Mouse (Mus musculus): Measurements from ENCODE around the gene Ttll3.

Ttll3 gene

DNA sequence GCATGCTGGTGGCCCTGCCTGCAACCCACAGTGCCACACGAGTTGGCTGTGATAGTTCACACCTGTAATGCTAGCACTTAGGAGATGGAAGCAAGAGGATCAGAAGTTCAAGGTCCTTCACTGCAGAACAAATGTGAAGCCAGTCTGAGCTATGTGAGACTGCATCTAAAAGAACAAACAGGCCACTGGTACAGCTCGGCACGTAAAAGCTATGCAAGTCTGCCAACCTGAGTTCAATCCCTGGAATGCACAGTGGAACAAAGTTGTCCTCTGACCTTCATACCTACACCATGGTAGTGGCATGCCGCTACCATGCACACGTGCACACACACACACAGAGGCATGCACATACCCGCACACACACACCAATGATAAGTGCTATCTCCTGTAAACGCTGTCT is 35.1 kb downstream of the Ttll3 start:
- no peak for DNase-seq (ENCODE audit: low spot score)

DNA sequence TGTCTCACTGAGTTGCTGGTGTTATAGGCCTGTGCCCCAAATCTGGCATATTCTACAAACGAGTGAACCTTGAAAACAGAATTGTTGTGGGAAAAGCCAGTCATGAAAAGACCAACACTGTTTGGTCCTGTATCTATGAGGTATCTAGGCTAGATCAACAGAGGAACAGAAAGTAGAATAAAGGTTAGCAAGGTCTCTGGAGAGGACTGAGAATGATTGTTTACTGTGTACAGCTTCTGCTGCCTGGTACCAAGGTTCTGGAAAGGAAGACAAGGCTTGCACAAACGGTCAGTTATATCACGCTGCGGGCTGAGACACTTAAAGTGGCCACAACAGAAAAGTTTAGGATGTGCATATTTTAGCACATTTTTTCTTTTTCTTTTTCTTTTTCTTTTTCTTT is 37.6 kb downstream of the Ttll3 start:
- no peak for DNase-seq (ENCODE audit: low spot score)

DNA sequence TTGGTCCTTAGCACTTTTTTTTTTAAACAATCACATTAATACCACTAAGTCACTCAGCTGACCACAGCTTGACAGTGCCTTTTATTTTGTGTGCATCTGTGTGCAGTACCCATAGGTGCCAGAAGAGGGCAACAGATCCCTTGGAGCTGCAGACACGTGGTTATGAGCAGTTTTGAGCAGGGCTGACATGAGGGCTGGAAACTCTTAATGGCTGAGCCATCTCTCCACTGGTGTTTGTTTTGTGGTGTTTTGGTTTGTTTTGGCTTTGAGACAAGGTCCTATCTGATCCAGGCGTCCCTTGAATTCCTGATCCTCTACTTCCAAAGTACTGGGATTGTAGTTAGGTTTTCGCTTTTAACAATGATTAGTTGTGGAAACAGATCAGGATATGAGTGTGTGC is 38.3 kb downstream of the Ttll3 start:
- DNase-seq (ENCODE audit: low spot score): no peak

DNA sequence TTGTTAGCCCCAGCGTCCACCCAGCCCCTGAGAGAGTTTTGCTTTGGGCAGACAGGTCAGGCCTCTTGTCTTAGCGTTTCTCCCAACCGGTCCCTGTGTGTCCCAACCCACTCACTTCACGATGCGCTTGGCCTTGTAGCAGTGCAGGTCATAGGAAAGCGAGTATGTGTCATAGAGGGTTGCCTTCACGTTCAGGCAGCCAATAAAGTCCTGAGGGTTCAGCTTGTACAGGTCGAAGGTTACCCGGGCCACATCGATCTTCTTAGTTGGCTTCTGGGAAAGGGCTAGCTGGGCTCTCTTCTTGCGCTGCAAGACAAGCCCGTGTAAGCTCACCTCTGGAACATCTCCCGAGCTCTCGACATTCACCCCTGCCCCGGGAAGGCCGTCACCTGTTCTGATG is 38.9 kb downstream of the Ttll3 start:
- no peak for DNase-seq (ENCODE audit: low spot score)

GRCm38 (mm10) chr6:113429965-113430364 is 40.9 kb downstream of the Ttll3 start:
- DNase-seq (ENCODE audit: low spot score): no peak

DNA sequence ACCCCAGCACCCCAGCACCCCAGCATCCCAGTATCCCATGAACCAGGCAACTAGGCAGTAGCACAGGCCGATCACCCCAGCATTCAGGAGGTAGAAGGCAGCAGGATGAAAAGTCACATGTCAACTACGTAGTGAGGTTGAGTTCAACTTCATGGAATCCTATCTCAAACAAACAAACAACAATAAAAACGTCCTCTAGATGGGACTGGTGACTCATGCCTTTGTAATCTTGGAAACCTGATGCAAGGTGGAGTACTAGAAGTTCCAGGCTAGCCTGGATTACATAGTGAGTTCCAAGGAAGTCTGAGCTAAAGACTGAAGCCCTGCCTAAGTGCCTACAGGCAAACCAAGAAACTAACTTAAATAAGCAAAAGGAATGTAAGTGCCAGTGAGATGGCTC is 41.8 kb downstream of the Ttll3 start:
- DNase-seq (ENCODE audit: low spot score): no peak

- DNase-seq (ENCODE audit: low spot score): no peak
These were observed 42.7 kb downstream of the Ttll3 start for GRCm38 (mm10) chr6:113431801-113432200.

GRCm38 (mm10) chr6:113433661-113434060 is 44.6 kb downstream of the Ttll3 start:
- DNase-seq (ENCODE audit: low spot score): no peak

DNA sequence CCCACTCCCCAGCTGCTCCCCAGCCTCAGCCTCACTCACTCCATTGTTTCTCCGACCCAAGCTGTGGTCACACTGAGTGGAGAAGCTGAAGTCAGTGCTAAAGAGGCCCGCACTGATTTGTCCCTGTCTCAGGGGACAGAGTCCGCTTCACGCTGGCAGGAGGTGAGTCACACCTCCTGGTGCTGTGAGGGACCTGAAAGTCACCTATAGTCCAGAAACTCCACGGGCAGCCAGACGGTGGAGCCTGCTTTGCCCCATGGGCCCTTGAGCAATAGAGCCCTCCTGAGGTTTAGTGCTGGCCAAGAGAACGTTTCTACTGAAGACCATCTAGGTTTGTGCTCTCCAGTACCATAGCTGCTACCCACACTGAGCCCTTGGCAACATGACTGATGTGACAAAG is 45.6 kb downstream of the Ttll3 start:
- DNase-seq (ENCODE audit: low spot score): no peak

DNA sequence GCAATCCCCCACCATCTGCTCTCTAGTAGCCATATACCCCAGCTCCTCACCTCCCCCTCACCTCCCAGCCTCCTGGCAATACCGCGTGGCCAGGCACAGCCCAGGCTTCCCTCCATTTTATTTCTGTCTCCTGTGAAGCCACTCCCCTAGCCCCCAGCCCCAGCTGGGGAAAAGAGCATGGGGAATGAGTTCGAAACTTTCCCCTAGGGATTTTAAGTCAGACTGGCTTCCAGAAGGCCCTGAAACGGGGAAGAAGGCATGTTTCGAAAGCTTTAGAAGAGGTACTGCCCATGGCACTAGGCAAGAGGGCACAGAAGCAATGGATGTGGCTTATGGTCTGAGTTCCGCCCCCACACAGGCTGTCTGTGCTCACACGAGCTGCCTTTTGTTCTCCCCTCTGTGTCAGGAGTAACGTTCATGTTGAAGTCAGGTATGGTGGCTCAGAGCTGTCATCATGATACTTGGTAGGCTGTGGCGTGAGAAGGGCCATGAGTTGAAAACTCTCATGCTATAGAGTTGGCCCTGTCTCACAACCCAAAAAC is 46.7 kb downstream of the Ttll3 start, which contains the start of gene Cidec:
Cidec (minus strand) TSS at position 97 of the 542 bp plus-strand sequence.
- DNase-seq (ENCODE audit: low spot score): no peak

DNA sequence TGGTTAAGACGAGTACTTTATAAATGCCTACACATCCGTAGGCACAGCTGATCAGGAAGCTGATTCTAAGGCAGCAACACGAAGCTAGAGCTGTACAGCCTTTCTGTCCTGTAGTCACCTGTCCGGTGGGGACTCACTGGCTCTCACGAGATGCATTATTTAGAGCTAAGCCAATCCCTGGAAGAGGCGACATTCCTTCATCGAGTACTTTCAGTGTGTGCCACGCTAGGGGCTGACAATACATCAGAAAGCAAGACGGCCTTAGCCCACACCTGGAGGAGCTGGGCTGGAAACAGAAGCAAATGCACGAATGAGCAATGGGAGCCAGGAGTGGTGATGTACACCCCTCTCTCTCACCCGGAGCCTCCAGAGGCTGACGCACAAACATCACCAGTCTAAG is 48.1 kb downstream of the Ttll3 start:
- DNase-seq (ENCODE audit: low spot score): no peak

GRCm38 (mm10) chr6:113438721-113439430 is 49.8 kb downstream of the Ttll3 start:
- DNase-seq (ENCODE audit: low spot score): no peak

- DNase-seq (ENCODE audit: low spot score): no peak
These were observed 51.6 kb downstream of the Ttll3 start for GRCm38 (mm10) chr6:113440686-113441085.

DNA sequence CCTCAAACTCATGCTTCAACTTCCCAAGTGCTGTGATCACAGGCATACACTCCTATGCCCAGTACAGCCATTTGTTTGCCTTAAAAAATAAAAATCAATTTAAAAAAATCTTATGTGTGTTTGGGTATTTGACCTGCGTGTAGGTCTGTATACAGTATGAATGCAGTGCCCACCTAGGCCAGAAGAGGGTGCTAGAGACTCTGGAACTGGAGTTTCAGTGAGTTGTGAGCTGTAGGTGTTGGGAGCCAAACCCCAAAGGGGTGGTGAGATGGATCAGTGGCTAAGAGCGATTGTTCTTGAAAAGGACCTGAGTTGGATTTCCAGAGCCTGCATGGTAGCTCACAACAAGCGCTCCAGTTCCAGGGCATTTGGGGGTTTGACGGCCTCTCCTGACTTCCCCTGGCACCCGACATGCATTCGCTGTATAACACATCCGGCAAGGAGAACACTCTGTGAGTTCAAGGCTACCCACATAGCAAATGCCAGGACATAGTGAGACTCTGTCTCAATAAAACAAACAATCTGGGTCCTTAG is 52.2 kb downstream of the Ttll3 start:
- DNase-seq (ENCODE audit: low spot score): peak; percentile 66

GRCm38 (mm10) chr6:113442087-113442441 is 53.0 kb downstream of the Ttll3 start:
- no peak for DNase-seq (ENCODE audit: low spot score)

DNA sequence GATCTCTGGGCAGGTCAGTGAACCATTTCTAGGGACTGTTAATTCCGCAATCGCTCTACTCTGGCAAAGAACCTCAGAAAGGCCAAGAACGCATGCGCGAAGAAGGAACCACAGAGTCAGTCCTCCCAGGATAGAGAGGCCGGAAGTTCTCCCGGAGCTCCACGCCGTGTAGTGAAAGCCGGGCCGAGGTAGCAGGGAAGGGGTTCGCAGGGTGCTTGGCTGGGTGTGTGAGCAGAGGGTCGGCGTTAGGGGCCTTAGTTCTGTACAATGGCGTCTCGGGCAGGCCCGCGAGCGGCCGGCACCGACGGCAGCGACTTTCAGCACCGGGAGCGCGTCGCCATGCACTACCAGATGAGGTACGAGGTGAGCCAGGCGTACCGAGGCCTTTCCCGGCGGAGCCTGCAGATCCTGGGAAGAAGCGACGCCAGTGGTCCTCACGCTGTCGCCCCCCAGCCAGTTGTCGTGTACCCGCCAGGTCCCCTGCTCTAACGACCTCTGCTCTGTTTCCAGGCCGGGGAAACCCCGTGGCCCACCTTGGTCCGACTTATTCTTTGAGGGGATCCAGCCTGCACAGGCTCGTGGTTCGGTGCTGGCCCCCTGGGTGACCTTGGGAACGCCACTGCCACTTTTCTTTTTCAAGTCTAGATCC is 53.5 kb downstream of the Ttll3 start, which contains the start of gene Jagn1:
Jagn1 (plus strand) TSS at position 128 of the 649 bp plus-strand sequence.
- DNase-seq (ENCODE audit: low spot score): peak; percentile 90

GRCm38 (mm10) chr6:113443091-113443490 is 54.0 kb downstream of the Ttll3 start:
- no peak for DNase-seq (ENCODE audit: low spot score)

DNA sequence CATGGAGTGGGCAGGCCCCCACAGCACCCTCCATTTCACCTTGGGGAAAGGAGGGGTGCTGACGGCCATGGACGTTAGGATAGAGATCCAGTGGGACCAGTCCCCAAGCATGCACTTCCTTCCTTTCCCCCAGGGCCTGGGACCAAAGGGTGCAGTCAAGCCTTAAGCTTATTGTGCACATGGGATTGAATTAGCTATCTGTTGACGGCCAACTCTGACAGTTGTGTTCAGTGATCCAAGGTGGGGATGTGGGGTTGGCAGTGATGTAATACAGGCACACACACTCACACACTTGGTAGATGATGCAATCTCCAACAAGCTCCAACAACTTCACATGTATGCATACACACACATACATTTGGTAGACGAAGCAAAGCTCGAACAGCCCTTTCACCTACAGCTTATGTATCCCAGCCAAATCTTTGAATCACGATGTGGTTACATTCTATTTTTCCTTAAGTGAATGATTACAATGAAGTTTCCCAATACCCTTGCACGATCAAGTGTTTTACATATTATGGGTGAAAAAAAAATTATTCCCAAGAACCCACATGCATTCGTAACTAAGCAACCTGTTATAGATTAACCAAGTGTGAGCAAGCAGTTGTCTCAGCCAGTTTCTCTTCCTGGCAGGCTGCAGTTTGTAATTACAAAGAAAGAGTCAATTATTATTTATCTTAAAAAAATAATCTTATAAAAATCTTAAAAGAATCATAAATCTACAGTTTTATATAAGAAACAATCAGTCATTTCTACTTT is 55.3 kb downstream of the Ttll3 start:
- no peak for DNase-seq (ENCODE audit: low spot score)

- no peak for DNase-seq (ENCODE audit: low spot score)
These were observed 58.6 kb downstream of the Ttll3 start for GRCm38 (mm10) chr6:113447639-113448038.

DNA sequence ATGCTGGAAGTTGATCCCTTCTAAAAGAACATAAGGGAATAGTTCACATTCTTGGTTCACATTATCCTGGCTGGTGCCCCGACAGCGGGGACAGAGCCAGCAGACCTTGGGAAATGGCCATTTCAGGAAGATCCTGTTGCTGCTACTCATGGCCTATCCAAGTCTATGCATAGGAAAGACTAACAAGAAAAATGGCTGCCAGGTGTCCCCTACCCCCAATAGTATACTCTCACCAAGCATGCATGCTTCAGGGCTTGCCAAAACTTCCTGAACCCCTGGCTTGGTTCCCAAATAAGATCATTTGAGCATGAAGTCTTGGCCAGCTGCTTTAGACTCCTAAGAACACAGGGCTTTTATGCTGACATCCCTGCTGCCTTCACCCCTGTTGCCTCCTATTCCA is 62.8 kb downstream of the Ttll3 start:
- DNase-seq (ENCODE audit: low spot score): no peak

DNA sequence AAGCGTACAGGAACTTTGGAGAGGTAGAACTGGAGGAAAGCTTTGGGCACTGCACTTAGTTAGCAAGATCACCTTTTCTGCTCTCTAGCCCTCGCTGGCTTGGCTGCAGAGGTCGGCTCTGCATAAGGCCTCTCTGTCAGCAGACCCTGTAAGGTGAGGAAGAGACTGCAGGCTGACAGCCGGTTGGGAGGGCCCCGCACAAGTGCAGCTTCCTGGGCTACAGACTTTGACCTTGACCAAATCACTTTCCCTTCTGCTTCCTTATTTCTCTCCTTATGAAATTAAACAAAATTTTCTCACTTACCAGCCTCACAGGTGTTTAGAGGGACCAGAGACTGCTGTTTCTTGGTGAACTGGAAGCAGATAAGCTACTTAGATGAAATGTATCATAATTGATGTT is 65.9 kb downstream of the Ttll3 start:
- DNase-seq (ENCODE audit: low spot score): no peak

GRCm38 (mm10) chr6:113457952-113458534 is 69.0 kb downstream of the Ttll3 start, which contains the start of gene Il17re:
Gene Il17re, plus strand, starts transcription at chr6:113458484.
- DNase-seq (ENCODE audit: low spot score): no peak

All from ovary, postnatal 36 days (tissue).